Mouse (Mus musculus): Measurements from ENCODE around the gene Col10a1.
"Not testable (repeated sequence)": the region's sequence is repeated elsewhere in the genome, so short reads cannot be mapped to it uniquely, and the experiment has no call there.

The Col10a1 gene

GRCm38 (mm10) chr10:34389681-34390080, at the start of gene Col10a1:
Gene Col10a1 (plus strand): TSS chr10:34389981.
- no peak for DNase-seq (ENCODE audit: low spot score)

- DNase-seq (ENCODE audit: low spot score), result no peak
Measured at GRCm38 (mm10) chr10:34341014-34341413, 48.8 kb upstream of the Col10a1 start.

- DNase-seq (ENCODE audit: low spot score), result no peak
Measured at GRCm38 (mm10) chr10:34341886-34342285, 47.9 kb upstream of the Col10a1 start.

GRCm38 (mm10) chr10:34352166-34352565, 37.6 kb upstream of the Col10a1 start:
- no peak for DNase-seq (ENCODE audit: low spot score)

- DNase-seq (ENCODE audit: low spot score), result no peak
Measured at GRCm38 (mm10) chr10:34358263-34358662, 31.5 kb upstream of the Col10a1 start.

- DNase-seq (ENCODE audit: low spot score), result no peak
Measured at GRCm38 (mm10) chr10:34363756-34364155, 26.0 kb upstream of the Col10a1 start.

GRCm38 (mm10) chr10:34368138-34368537, 21.6 kb upstream of the Col10a1 start:
- peak; percentile 24 for DNase-seq (ENCODE audit: low spot score)

GRCm38 (mm10) chr10:34373332-34373731, 16.4 kb upstream of the Col10a1 start:
- DNase-seq (ENCODE audit: low spot score), result no peak

GRCm38 (mm10) chr10:34385636-34386035, 4.1 kb upstream of the Col10a1 start:
- DNase-seq (ENCODE audit: low spot score), result no peak

GRCm38 (mm10) chr10:34396959-34397358, 7.2 kb downstream of the Col10a1 start:
- DNase-seq (ENCODE audit: low spot score), result no peak

GRCm38 (mm10) chr10:34399267-34399666, 9.5 kb downstream of the Col10a1 start:
- no peak for DNase-seq (ENCODE audit: low spot score)

GRCm38 (mm10) chr10:34418204-34418756, 28.5 kb downstream of the Col10a1 start, which contains the start of gene Nt5dc1:
Gene Nt5dc1 (minus strand): TSS chr10:34418552.
- DNase-seq (ENCODE audit: low spot score), result peak; percentile 93

GRCm38 (mm10) chr10:34418794-34419193, 29.0 kb downstream of the Col10a1 start:
- DNase-seq (ENCODE audit: low spot score), result not testable (repeated sequence)

- DNase-seq (ENCODE audit: low spot score), result peak; percentile 64
Measured at GRCm38 (mm10) chr10:34431783-34432182, 42.0 kb downstream of the Col10a1 start.

GRCm38 (mm10) chr10:34434191-34434590, 44.4 kb downstream of the Col10a1 start:
- DNase-seq (ENCODE audit: low spot score), result not testable (repeated sequence)
